Mouse (Mus musculus) ES-Bruce4 (cell line): Measurements from ENCODE around the gene Lingo3.

Source experiments
- CTCF ChIP-seq: IDR thresholded peaks from one replicate; pipeline ENCODE4 v1.8.1; 2011; ENCODE audit warnings: low read depth, low read length
- EP300 ChIP-seq: IDR thresholded peaks from 2 replicates; pipeline ENCODE4 v1.6.1; 2011; ENCODE audit warnings: low read depth, low read length; ENCODE audit not compliant: insufficient read depth
- POLR2A ChIP-seq: IDR thresholded peaks from one replicate; pipeline ENCODE4 v1.8.1; 2011; ENCODE audit warnings: low read length; ENCODE audit not compliant: insufficient read depth

- TF ChIP-seq POLR2A: no peak
- TF ChIP-seq CTCF: no peak
- no peak for TF ChIP-seq EP300
Measured at GRCm38 (mm10) chr10:80793803-80794202, 50.0 kb downstream of the Lingo3 start.
